Mouse (Mus musculus) mouse embryonic stem cell (cell line): ENCODE results near the gene Kirrel3.

ENCODE experiments used
- in situ Hi-C, 2 experiments: fragments of 300-500 bp; cut with MboI; formaldehyde crosslinking; loops; 1 replicate in 1 of 2; 3 replicates in 1 of 2; pipeline ENCODE4 v1.14.3; 2019 to 2020; ENCODE audit warnings: low sequenced_read_pairs in 2 of 2, low pct_unique_long_range_greater_than_20kb in 1 of 2, mixed read lengths in 1 of 2; ENCODE audit not compliant: unreplicated experiment in 1 of 2

Kirrel3 gene

GRCm38 (mm10) chr9:34884942-34885341 lies 399.2 kb downstream of the Kirrel3 start:
- in situ Hi-C loops, result no loop called here

DNA sequence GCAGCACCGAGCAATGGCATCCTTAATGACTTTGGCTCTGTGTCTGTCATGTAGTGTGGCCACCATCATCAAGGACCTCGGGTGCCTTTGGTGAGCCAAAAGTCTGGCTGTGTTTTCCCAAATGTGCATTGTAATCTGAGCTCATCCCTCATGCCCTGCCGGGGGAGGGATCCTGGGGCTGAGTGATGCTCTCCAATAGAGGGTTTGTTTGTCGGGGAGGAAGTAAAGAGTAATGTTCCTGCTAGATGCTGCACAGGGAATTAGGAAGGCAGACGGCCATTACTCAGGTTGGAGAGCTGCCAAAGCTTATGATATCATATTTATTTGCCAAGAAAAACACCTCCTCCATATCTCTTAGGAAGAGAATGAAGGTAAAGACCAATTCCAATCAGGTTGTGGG lies 401.1 kb downstream of the Kirrel3 start:
- in situ Hi-C loops, result no loop called here

DNA sequence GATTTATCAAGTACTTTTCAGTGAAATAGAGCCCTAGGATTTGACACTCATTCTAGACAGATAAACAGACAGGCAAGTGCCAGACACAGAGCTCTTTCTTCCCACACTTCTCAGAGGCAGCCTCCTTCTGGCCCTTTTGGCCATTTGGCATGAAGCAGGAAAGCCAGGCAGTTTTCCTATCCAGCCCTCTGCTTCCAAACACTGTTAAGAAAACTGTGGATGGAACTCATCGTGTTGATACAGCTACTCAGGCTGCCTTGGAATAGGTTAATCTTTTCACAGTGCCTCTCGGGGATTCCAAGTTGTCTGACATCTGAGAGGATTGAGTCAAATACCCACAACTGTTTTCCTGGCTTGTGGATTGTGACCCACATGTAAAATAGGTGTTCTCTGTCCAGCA lies 401.5 kb downstream of the Kirrel3 start:
- in situ Hi-C loops, result no loop called here

DNA sequence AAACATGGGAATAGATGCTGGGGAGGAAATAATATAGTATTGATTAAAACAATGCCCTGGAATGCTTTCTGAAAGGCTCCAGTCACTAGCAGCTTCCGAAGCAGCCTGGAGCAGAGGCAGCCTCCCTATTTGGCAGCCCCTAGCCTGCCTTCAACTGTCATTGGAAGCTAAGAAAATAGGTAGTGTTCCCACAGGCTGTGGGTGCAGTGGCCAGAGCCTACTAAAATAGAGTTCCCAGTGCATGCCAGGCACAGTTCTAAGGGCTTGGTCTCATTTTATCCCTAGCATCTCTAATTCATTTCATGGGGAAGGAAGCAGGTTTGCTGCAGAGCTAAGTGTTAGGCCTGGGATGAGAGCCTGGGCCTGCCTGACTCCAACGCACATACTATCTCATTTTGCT lies 402.6 kb downstream of the Kirrel3 start:
- in situ Hi-C loops, result no loop called here

DNA sequence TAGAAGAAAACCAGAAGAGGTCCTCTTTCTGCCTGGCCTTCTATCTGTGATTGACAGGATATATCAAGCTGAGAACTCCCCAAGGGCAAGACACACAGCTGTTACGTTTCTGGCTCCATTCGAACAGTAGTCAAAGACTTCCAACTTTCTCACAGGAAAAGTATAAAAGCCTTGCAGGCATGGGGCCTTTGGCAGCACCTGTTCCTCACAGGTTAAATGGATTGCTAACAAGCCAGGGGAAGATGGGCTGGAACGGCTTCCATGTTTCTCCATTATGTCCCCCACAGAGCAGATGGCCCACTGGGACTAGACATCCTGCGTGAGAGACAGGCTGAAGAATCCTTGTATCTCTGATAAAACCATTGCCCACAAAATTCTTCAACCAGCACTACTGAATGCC lies 415.5 kb downstream of the Kirrel3 start:
- in situ Hi-C loops, result no loop called here

GRCm38 (mm10) chr9:34901888-34902287 lies 416.2 kb downstream of the Kirrel3 start:
- in situ Hi-C loops, result no loop called here

DNA sequence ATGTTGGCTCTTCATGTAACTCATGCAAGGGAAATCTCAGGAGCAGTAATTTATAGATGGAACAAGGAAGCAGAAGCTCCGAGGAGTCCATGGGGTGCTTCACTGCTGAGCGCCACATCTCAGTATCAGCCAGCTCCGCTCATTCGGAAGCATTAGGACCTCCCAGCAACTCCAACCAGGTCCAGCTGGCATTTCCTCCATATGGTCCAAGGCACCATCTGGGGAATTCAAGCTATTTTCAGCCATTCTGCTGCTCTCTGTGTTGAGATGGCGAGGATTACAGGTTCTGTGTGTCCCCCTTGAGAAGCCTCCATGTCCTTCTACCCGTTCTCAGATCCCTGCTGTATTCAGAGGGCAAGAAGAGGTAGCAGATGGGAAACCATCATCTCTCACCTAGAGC lies 419.5 kb downstream of the Kirrel3 start:
- in situ Hi-C loops, result no loop called here

DNA sequence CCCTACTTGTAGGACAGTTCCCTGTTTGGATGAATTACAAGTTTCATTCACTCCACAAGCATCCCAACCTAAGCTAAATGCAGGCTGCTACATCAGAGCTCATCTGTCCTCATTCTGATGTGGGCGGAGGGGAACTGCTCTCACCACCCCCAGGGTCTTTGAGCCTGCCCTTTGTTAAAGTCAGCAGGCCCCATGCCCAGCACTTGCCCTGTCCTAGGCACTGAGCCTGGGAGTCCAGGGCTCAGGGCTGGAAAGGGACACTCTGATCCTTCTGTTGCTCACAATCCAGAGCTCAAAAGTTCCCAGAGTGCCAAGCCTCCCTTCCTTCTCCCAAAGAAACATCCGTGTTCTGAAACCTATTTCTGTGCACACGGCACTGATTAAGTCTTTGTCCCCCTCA lies 422.3 kb downstream of the Kirrel3 start:
- in situ Hi-C loops, result no loop called here

GRCm38 (mm10) chr9:34911838-34912237 lies 426.1 kb downstream of the Kirrel3 start:
- in situ Hi-C loops, result no loop called here

GRCm38 (mm10) chr9:34912273-34912972 lies 426.7 kb downstream of the Kirrel3 start:
- in situ Hi-C loops, result no loop called here

- in situ Hi-C loops, result no loop called here
Observed at GRCm38 (mm10) chr9:34912996-34913395, 427.3 kb downstream of the Kirrel3 start.

DNA sequence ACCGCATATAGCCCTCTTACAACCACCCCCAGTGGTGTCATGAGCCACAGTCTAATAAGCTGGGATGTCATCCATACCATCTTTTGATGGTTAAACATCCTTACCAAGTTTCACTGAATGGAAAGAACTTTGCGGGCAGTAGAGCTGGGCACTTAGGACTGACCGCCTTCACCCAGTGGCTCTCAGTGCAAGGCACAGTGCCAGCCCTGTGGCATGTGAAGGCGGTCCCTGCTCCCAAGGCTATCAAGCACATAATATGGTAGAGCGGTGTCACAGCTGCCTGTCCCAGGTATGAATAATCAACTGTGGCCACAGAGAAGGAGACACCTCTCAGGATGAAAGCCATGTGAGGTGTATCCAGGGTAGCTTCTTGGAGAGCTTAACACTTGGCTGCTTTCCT lies 433.3 kb downstream of the Kirrel3 start:
- in situ Hi-C loops, result no loop called here

DNA sequence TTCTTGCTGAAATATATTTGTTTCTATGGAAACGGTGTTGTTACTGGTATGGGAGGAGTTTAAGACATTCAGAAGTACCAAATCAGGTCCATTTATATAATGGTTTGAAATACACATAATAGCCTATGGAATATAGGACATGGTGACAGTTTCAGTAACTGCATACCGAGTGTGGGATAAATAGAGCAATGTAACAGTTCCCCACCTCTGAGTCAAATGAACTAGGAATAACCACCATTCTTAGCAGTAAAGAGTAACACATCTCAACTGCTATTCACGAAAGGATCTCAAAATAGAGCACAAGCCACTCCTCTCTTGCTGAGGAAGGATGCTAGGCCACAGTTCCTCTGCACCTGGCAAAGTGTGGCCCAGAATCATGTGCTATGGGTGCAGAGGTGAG lies 434.4 kb downstream of the Kirrel3 start:
- in situ Hi-C loops, result no loop called here

GRCm38 (mm10) chr9:34921941-34922340 lies 436.2 kb downstream of the Kirrel3 start:
- in situ Hi-C loops, result no loop called here

DNA sequence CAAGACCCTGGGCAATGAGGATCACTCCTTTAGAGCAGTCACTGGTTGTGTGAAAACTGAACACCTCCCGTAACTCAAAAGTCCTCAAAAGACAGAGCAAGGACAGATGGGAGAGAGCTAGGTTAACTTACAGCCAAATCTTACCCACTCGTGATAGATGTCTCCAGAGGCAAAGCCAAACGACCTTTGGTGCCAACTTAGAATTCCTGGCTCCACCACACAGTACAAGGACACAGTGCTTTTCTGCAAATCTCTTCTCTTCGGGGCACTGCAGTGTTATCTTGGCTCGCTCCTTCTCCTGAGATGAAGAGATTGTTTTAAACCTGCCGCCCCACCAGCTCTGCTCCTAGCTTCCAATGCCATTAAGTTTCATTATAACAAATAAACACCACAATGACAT lies 437.0 kb downstream of the Kirrel3 start:
- in situ Hi-C loops, result no loop called here

- in situ Hi-C loops, result no loop called here
Observed at GRCm38 (mm10) chr9:34923134-34923931, 437.6 kb downstream of the Kirrel3 start.

DNA sequence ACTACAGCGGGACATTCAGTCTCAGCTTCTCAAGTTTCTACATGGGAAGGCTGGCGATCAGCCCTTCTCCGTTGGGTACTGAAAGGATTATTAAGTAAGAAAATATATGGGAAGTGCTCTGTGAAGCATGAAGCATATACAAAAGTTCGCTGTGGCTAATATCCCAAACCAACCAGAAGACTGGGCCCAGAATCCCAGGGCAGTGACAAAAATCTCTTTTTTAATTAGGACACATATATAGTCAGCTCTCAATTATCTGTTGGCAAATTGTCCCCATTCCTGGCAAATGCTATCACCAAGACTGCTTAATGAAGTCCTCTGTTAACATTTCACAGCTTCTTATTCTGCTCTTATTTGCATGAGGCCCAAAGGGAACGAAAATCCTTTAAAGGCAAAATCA lies 439.9 kb downstream of the Kirrel3 start:
- in situ Hi-C loops, result no loop called here

GRCm38 (mm10) chr9:34930371-34930770 lies 444.7 kb downstream of the Kirrel3 start:
- in situ Hi-C loops, result no loop called here

DNA sequence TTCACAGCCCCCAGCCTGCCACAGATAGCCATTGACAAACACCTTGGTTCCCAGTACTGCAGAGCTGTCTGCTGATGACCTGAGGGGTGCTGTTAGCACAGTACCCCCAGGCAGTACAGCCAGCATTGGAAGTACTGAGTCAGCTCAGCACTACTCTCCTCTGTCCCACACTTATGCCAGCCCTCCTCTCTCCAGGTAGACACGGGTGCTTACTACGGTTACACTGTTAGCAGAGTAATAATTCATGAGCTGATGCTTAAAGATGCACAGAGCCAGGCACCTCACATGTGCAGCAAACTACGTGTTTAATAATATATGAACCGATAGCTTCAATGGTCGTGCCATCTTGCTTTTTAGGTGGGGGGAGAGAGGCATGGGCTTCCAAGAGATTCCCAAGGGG lies 452.4 kb downstream of the Kirrel3 start:
- in situ Hi-C loops, result no loop called here

DNA sequence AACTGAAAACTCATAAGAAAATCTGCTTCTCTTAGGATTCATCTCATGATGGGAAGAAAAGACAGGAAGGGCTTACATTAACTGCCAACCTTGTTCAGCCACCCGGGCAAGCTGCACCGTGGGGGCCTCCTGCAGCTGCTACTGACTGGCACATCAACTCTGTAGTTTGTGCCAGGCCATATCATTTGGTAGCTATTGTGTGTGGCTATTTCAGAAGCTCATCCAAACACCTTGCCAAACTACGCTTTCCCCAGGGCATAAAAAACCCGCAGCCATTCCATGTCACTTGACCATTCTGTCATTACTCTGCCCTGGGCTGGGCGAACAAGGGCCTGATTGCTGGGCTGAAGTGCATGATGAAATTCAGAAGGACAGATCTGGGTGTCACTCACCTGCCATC lies 453.9 kb downstream of the Kirrel3 start:
- in situ Hi-C loops, result no loop called here
